Mouse (Mus musculus): Measurements from ENCODE around the gene Gas2l2. TPM values are rescaled to one million over a fixed set of nuclear protein-coding genes. Genes with fewer than 3 reads are reported as not detected.

Gas2l2 gene
- polyA plus RNA-seq, 1 experiment from 2014 or later, result 0.44 TPM

GRCm38 (mm10) chr11:83461462-83462027 is 32.3 kb upstream of the Gas2l2 start:
- no peak overlapping the region for H3K9ac ChIP-seq (ENCODE audit: low read depth, low read length)
- peaks cover 17% of the 10 kb centered on the region for H3K27me3 ChIP-seq (ENCODE audit: control insufficient read depth, insufficient read depth, low read depth, low read length)
- no peak overlapping the region for H3K4me2 ChIP-seq (ENCODE audit: low read length)
- H3K4me1 ChIP-seq (ENCODE audit: control insufficient read depth, insufficient read depth, low read length), result peaks cover 9% of the 10 kb centered on the region; the same call in 1 of the 2 replicates
- no peaks in the 10 kb centered on the region for H3K36me3 ChIP-seq (ENCODE audit: control insufficient read depth, insufficient read depth, low read length)
- no peaks in the 10 kb centered on the region for H3K9me3 ChIP-seq (replicated peaks; ENCODE audit: control insufficient read depth, low read length, poor library complexity, severe bottlenecking)
- no peak overlapping the region for H3K27ac ChIP-seq (ENCODE audit: low read length)
- no peak overlapping the region for H3K4me3 ChIP-seq (ENCODE audit: low read depth, low read length)
- no peak for ATAC-seq
- 59% methylated on average over 10 of the region's 10 CpGs for WGBS

DNA sequence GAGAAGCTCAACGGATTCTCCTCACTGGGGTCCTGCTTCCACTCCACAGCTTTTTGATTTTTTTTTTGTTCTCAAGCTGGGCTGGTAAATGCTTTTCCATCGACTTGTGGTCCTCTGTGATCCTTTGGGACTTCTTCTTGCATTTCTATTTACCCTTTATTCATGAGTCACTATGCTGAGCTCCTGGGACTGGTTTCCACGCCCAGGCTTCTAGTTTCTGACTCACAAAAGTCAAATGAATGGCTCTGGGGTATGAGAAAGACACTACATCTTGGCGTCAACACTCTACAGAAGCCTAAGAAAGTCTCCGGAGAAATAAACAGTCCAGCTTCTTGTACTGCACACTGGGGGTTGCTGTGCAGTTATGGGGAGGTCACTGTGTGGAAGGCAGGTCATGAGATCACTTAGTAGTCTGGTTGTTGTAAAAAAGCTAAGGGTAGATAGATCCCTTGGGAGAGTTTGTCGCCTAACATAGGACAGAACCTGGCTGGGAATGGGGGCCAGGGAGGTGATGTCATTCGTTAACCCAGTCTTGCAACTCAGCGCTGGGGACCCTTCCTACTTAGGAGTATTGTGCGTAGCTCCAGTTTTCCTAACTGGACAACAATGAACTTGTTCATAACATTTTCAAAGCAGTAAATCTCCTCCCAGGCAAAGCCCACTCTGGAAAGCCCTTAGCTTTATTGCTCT is 28.8 kb upstream of the Gas2l2 start:
- Histone ChIP-seq H3K9ac (ENCODE audit: low read depth, low read length) (no peak overlapping the region), H3K4me3 (ENCODE audit: low read depth, low read length) (no peak overlapping the region), H3K36me3 (ENCODE audit: control insufficient read depth, insufficient read depth, low read length) (no peaks in the 10 kb centered on the region), H3K4me2 (ENCODE audit: low read length) (no peak overlapping the region), H3K4me1 (ENCODE audit: control insufficient read depth, insufficient read depth, low read length) (peaks cover 9% of the 10 kb centered on the region; the same call in 1 of the 2 replicates), H3K27ac (ENCODE audit: low read length) (no peak overlapping the region), H3K27me3 (ENCODE audit: control insufficient read depth, insufficient read depth, low read depth, low read length) (peaks cover 4% of the 10 kb centered on the region), H3K9me3 (replicated peaks; ENCODE audit: control insufficient read depth, low read length, poor library complexity, severe bottlenecking) (no peaks in the 10 kb centered on the region)
- WGBS, result 42% methylated on average over 9 of the region's 9 CpGs
- ATAC-seq, result no peak

DNA sequence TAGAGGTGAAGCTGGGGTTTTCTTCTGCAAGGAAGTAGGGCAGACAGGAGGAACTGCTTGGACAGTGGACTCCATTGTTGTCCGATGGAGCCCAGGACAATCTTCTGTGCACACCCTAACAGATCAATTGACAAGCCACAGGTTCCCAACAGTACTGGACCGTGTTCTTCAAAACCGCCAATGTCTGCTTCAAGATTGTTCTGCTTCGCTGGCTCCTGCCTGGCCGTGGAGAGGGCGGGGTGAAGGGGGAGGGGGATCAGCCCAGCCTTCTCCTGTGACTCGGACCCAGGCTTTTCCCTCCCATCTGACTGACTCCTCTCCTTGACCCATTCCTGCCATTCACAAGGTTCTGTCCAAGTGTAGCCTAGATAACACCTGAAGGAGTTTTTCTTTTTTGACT is 28.0 kb upstream of the Gas2l2 start:
- H3K9me3 ChIP-seq (replicated peaks; ENCODE audit: control insufficient read depth, low read length, poor library complexity, severe bottlenecking), result no peaks in the 10 kb centered on the region
- H3K36me3 ChIP-seq (ENCODE audit: control insufficient read depth, insufficient read depth, low read length), result no peaks in the 10 kb centered on the region
- H3K4me3 ChIP-seq (ENCODE audit: low read depth, low read length), result no peak overlapping the region
- H3K9ac ChIP-seq (ENCODE audit: low read depth, low read length), result no peak overlapping the region
- no peak overlapping the region for H3K27ac ChIP-seq (ENCODE audit: low read length)
- ATAC-seq, result no peak
- WGBS, result 14% methylated on average over 7 of the region's 7 CpGs
- H3K4me2 ChIP-seq (ENCODE audit: low read length), result no peak overlapping the region
- peaks cover 1% of the 10 kb centered on the region; the same call in 1 of the 2 replicates for H3K4me1 ChIP-seq (ENCODE audit: control insufficient read depth, insufficient read depth, low read length)
- peaks cover 4% of the 10 kb centered on the region for H3K27me3 ChIP-seq (ENCODE audit: control insufficient read depth, insufficient read depth, low read depth, low read length)

DNA sequence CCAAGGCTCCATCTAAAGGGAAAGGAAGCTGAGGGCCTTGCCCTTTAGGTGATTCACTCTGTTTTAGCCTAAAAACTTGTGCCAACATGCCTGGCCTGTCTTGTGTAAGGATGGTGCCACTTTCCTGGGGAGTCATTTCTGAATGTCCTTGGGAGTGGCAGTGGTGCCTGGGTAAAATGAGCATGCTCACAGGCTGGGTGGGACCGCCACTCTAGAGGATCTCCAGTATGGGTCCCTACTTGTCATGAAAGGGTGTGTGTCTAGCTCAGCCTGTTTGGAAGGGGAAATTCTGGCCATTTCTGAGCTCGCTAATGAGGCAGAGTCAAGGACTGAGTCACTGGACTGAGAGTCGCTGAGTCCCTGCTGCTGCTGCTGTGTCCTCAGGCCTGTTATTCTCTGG is 26.4 kb upstream of the Gas2l2 start:
- H3K36me3 ChIP-seq (ENCODE audit: control insufficient read depth, insufficient read depth, low read length), result no peaks in the 10 kb centered on the region
- H3K4me1 ChIP-seq (ENCODE audit: control insufficient read depth, insufficient read depth, low read length), result no peaks in the 10 kb centered on the region
- H3K9ac ChIP-seq (ENCODE audit: low read depth, low read length), result no peak overlapping the region
- H3K27me3 ChIP-seq (ENCODE audit: control insufficient read depth, insufficient read depth, low read depth, low read length), result no peaks in the 10 kb centered on the region; the same call in 1 of the 2 replicates
- WGBS, result 70% methylated on average over 3 of the region's 3 CpGs
- H3K4me3 ChIP-seq (ENCODE audit: low read depth, low read length), result no peak overlapping the region
- no peak overlapping the region for H3K4me2 ChIP-seq (ENCODE audit: low read length)
- no peak overlapping the region for H3K27ac ChIP-seq (ENCODE audit: low read length)
- ATAC-seq, result no peak
- H3K9me3 ChIP-seq (replicated peaks; ENCODE audit: control insufficient read depth, low read length, poor library complexity, severe bottlenecking), result no peaks in the 10 kb centered on the region

GRCm38 (mm10) chr11:83454548-83454947 is 25.3 kb upstream of the Gas2l2 start:
- H3K4me1 ChIP-seq (ENCODE audit: control insufficient read depth, insufficient read depth, low read length), result no peaks in the 10 kb centered on the region
- no peak for ATAC-seq
- H3K9ac ChIP-seq (ENCODE audit: low read depth, low read length), result no peak overlapping the region
- no peaks in the 10 kb centered on the region for H3K36me3 ChIP-seq (ENCODE audit: control insufficient read depth, insufficient read depth, low read length)
- H3K4me3 ChIP-seq (ENCODE audit: low read depth, low read length), result no peak overlapping the region
- H3K9me3 ChIP-seq (replicated peaks; ENCODE audit: control insufficient read depth, low read length, poor library complexity, severe bottlenecking), result no peaks in the 10 kb centered on the region
- 37% methylated on average over 4 of the region's 4 CpGs for WGBS
- H3K4me2 ChIP-seq (ENCODE audit: low read length), result no peak overlapping the region
- no peaks in the 10 kb centered on the region for H3K27me3 ChIP-seq (ENCODE audit: control insufficient read depth, insufficient read depth, low read depth, low read length)
- H3K27ac ChIP-seq (ENCODE audit: low read length), result no peak overlapping the region

- 86% methylated on average over 10 of the region's 10 CpGs for WGBS
- Histone ChIP-seq H3K27ac (ENCODE audit: low read length) (no peak overlapping the region), H3K36me3 (ENCODE audit: control insufficient read depth, insufficient read depth, low read length) (no peaks in the 10 kb centered on the region), H3K27me3 (ENCODE audit: control insufficient read depth, insufficient read depth, low read depth, low read length) (no peaks in the 10 kb centered on the region), H3K4me1 (ENCODE audit: control insufficient read depth, insufficient read depth, low read length) (peaks cover 2% of the 10 kb centered on the region; the same call in 1 of the 2 replicates), H3K9me3 (replicated peaks; ENCODE audit: control insufficient read depth, low read length, poor library complexity, severe bottlenecking) (no peaks in the 10 kb centered on the region), H3K9ac (ENCODE audit: low read depth, low read length) (no peak overlapping the region), H3K4me3 (ENCODE audit: low read depth, low read length) (no peak overlapping the region), H3K4me2 (ENCODE audit: low read length) (no peak overlapping the region)
- ATAC-seq, result no peak
Measured at GRCm38 (mm10) chr11:83451281-83451680, 22.0 kb upstream of the Gas2l2 start.

GRCm38 (mm10) chr11:83450550-83450949 is 21.3 kb upstream of the Gas2l2 start:
- H3K4me2 ChIP-seq (ENCODE audit: low read length), result no peak overlapping the region
- 24% methylated on average over 1 of the region's 1 CpGs for WGBS
- no peaks in the 10 kb centered on the region for H3K9me3 ChIP-seq (replicated peaks; ENCODE audit: control insufficient read depth, low read length, poor library complexity, severe bottlenecking)
- H3K27me3 ChIP-seq (ENCODE audit: control insufficient read depth, insufficient read depth, low read depth, low read length), result peaks cover 4% of the 10 kb centered on the region
- no peaks in the 10 kb centered on the region for H3K36me3 ChIP-seq (ENCODE audit: control insufficient read depth, insufficient read depth, low read length)
- no peak overlapping the region for H3K4me3 ChIP-seq (ENCODE audit: low read depth, low read length)
- peaks cover 2% of the 10 kb centered on the region; the same call in 1 of the 2 replicates for H3K4me1 ChIP-seq (ENCODE audit: control insufficient read depth, insufficient read depth, low read length)
- no peak overlapping the region for H3K9ac ChIP-seq (ENCODE audit: low read depth, low read length)
- no peak for ATAC-seq
- no peak overlapping the region for H3K27ac ChIP-seq (ENCODE audit: low read length)

- WGBS, result 75% methylated on average over 4 of the region's 4 CpGs
- Histone ChIP-seq H3K4me2 (ENCODE audit: low read length) (no peak overlapping the region), H3K9ac (ENCODE audit: low read depth, low read length) (no peak overlapping the region), H3K9me3 (replicated peaks; ENCODE audit: control insufficient read depth, low read length, poor library complexity, severe bottlenecking) (no peaks in the 10 kb centered on the region), H3K4me1 (ENCODE audit: control insufficient read depth, insufficient read depth, low read length) (peaks cover 8% of the 10 kb centered on the region; the same call in 1 of the 2 replicates), H3K27ac (ENCODE audit: low read length) (no peak overlapping the region), H3K27me3 (ENCODE audit: control insufficient read depth, insufficient read depth, low read depth, low read length) (peaks cover 16% of the 10 kb centered on the region), H3K4me3 (ENCODE audit: low read depth, low read length) (no peak overlapping the region), H3K36me3 (ENCODE audit: control insufficient read depth, insufficient read depth, low read length) (no peaks in the 10 kb centered on the region)
- no peak for ATAC-seq
Measured at GRCm38 (mm10) chr11:83449298-83449697, 20.0 kb upstream of the Gas2l2 start.

DNA sequence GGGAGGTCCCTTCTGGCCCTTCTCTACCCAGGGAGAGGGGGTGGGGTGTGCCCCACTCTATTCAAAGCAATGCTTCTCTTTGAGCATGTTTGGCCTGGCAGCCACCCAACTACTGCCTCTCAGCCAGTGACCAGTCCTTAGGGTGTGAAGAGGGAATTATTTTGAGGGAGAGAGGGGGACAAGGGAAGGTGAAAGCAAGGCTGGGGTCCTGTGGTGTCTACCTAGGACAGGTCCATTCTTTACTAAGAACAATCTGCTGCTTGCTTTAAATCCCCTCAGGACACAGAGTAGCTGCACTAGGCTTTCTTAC is 19.6 kb upstream of the Gas2l2 start:
- Histone ChIP-seq H3K27me3 (ENCODE audit: control insufficient read depth, insufficient read depth, low read depth, low read length) (peaks cover 20% of the 10 kb centered on the region), H3K4me2 (ENCODE audit: low read length) (no peak overlapping the region), H3K4me3 (ENCODE audit: low read depth, low read length) (no peak overlapping the region), H3K9me3 (replicated peaks; ENCODE audit: control insufficient read depth, low read length, poor library complexity, severe bottlenecking) (no peaks in the 10 kb centered on the region), H3K9ac (ENCODE audit: low read depth, low read length) (no peak overlapping the region), H3K4me1 (ENCODE audit: control insufficient read depth, insufficient read depth, low read length) (peaks cover 8% of the 10 kb centered on the region; the same call in 1 of the 2 replicates), H3K36me3 (ENCODE audit: control insufficient read depth, insufficient read depth, low read length) (no peaks in the 10 kb centered on the region), H3K27ac (ENCODE audit: low read length) (no peak overlapping the region)
- ATAC-seq, result no peak

Data from midbrain, embryonic 16.5 days (tissue).